Mouse (Mus musculus): ENCODE data around the gene Ctnnbl1.

DNA sequence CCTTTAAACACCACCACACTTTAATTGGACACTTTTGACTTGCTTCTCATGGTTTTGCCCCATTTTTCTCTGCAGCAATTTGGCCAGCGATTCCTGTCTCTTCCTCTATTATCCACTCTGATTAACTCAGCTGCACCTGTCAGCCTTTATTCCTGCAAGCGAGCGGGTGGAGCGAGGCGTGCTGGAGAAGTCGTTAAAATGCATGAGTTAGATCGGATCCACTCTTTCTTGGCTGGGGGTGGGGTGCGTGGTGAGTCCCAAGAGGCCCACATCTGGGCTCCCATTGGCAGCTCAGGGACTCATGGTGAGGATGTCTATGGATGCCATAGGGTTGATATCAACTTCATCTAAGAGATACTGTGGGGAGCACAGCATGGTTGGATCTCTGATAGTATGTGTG, 34.0 kb upstream of the Ctnnbl1 start:
- TF ChIP-seq CTCF (IDR thresholded peaks at IDR 0.05; ENCODE audit: borderline replicate concordance, extremely low read depth, insufficient read depth, insufficient read length) (no peak), POLR2A (IDR thresholded peaks at IDR 0.05; ENCODE audit: borderline replicate concordance, extremely low read depth, insufficient read depth, insufficient read length, poor library complexity, severe bottlenecking) (no peak)
